Mouse (Mus musculus): ENCODE data around the gene Sostdc1. TPM values are rescaled to one million over a fixed set of nuclear protein-coding genes. Genes with fewer than 3 reads are reported as not detected.

Sostdc1 gene
- total RNA-seq, 2 experiments from 2014 or later = 2.9 to 5.0 TPM

DNA sequence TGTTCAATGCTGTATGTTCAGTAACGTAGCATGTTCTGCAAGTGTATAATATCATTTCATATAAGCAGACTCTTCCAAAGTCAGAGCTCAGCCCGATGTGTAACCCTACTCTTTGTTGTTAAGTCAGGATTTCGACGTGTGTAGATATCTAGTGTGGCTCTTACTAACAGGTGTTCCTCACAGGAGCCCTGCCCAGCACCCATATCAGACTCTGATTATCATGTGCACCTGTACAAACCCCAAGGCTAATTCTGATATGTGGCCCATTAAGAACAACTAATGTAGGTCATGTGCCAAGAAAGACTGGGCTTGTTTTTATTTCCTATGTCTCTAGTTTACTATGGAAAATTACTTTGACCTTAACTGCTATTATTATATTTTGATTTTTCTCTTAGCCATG is 50.1 kb downstream of the Sostdc1 start:
- DNase-seq (ENCODE audit: low spot score in 2 of 2) = no peak

Other genes starting within 250 kb of the Sostdc1 start
- 10 to 100 TPM; 54.3 to 55.3 TPM for gene Ankmy2, start 157.0 kb upstream of the Sostdc1 start, total RNA-seq (2021)
- gene Bzw2, start 156.1 kb upstream of the Sostdc1 start, total RNA-seq (2021) = 10 to 100 TPM; 55.1 to 55.8 TPM
- gene Lrrc72, start 60.7 kb upstream of the Sostdc1 start, total RNA-seq (2021) = not detected
- gene Ispd, start 67.3 kb downstream of the Sostdc1 start, total RNA-seq (2021) = 10 to 100 TPM; 14.7 to 15.3 TPM
- gene D630036H23Rik, start 68.0 kb downstream of the Sostdc1 start, total RNA-seq (2021) = 1 to 10 TPM; 1.9 to 2.2 TPM

Measured in layer of hippocampus, adult 18-20 months (tissue).